Mouse (Mus musculus): ENCODE measurements around the gene Ttll12.

Gene Ttll12

DNA sequence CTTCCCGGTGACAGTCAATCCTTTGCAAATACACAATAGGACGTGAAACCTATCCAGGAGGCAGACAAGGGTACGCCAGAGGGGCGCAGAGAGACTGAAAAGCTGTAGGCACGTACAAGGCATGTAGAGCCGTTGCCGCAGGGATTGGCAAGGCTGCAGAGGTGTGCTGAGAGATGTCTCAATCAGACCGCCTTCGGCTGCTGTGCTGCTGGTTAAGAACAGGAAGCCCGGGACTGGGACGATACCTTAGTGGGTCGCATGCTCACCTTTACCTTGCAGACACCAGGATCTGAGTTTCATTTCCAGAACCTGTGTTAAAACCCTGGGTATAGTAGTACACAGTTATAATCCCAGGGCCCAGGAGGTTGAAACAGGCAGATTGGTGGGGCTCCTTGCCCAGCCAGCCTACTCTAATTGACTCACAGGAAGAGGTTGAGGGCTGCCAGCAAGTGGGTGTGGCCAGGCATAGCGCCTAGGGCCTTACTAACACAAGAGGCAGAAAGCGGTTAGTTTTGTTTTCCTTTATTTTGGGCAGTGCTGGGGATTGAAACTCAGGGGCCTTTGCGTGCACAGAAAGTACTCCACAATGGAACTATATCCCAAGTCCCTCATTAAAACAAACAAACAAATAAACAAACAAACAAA, 32.2 kb downstream of the Ttll12 start:
- peak; percentile 91 for DNase-seq

- DNase-seq: no peak
These were observed 33.9 kb downstream of the Ttll12 start for GRCm38 (mm10) chr15:83560941-83561477.

DNA sequence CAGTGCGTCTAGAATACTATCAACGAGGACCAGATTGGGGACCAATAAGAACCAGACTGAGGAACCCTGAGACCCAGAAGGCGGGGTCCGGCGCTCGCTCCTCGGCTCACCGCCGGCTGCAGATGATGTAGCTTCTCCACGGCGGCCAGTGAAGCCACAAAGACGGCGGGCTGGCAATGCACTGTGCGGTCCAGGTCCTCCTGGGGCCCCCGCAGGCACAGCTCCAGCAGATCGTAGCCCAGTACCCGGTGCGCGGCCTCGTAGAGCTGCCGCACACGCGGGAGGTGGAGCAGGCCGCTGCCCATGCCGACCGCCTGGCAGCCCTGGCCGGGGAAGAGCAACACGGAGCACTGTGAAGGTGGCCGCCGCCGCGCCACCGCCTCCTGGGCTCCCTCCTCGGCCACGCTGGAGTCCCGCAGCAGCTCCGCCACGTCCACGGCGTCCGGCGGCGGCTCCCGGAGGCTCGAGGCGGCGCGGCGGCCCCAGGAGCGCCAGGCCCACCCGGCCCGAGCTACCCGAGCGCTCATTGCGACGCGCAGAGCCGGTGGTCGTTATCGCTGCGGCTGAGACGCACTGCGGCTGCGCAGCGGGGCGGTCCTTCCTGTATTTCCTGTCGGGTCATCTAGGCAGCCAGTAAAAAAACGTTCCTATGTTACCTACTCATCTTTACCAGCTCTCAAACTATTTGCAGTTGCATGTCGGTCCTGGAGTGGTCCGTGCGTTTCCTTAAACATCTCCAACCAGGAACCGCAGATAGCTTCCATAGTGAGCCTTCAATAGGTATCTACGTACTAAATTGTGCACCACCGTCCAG, 39.6 kb downstream of the Ttll12 start:
- DNase-seq: peak; percentile 87

GRCm38 (mm10) chr15:83553831-83554230, 41.1 kb downstream of the Ttll12 start:
- no peak for DNase-seq

- DNase-seq: no peak
These were observed 44.8 kb downstream of the Ttll12 start for GRCm38 (mm10) chr15:83550137-83550536.

DNA sequence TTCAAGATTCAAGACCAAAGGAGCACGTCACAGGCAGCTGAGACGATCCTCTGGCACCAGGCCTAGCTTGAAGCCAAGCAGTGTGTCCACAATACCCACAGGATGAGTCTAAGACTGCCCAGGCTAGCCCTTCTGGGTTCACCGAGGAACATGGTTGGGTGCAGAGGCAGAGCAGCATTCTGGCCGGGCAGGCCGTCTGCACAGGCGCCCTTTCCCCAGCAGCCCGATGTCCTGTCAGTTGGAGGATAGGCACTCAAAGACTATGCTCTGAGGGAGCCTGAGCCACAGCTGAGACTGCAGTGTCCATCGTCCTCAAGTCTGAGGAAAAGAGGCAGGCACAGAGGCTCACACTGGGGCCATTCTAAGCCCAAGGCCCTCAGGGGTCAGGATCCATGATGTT, 47.8 kb downstream of the Ttll12 start:
- DNase-seq: no peak

DNA sequence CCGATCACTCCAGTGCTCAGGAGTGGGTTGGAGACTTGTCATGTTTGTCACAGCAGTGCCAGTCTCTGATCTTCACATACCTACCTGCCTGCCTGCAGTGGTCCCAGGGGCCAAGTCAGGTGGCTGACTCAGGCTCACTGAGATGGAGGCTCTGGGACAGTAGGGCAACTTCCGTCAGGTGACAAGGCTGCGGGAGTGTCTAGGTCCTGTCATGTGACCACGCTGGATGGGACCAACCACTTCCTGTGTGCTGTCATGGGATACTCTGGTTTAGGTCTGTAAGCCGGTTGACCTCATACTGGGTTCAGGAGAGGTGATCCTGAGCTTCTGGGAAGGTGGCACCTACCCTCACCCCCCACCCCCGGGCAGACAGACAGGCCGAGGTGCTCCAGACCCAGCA, 48.9 kb downstream of the Ttll12 start:
- DNase-seq: no peak

DNA sequence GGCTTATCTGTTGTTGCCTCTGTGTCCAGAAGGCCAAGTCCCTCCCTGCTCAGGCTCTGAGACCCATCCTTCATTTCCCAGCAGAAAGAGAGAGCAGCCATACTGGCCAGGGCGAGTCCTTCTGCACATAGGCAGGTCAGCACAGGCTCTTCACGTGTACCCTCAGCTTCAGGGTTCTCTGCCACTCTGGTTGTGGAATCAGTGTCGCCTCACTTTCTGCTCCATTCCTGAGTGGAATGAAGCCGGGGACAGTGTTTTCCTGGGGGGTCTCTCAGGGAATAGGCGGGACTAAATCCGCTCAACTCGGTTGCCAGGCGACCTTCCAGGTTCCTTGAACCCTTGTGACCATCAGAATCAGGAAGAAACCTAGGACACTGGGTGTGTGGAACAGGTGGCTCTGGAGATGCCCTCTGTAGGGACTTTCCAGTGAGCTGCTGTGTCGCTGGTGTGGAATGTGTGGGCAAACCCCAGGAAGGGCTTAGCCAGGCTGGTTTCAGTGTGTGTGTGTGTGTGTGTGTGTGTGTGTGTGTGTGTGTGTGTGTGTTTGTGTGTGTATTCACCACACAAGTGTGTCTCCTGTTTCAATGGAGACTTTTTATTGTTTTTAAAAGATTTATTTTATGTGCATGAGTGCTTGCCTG, 53.2 kb downstream of the Ttll12 start:
- DNase-seq: no peak

GRCm38 (mm10) chr15:83539905-83540304, 55.1 kb downstream of the Ttll12 start:
- peak; percentile 72 for DNase-seq

DNA sequence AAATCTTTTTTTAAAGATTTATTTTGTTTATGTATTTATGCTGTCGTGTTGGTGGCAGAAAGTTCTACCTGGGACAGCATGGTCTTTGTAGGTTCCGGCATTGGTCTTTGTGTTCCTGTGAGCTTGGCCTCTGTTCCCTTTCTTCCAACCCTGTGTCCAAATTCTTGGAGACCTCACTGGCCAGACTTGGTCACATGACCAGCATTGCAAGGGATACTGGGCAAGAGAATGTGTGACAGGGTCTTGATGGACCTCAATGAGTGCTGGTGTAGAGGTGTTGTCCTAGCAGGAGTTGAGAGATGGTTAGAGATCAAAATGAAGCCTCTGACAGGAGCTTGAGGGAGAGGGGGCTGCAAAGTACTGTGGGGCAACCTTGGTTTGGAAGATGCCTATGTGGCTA, 56.1 kb downstream of the Ttll12 start:
- no peak for DNase-seq

GRCm38 (mm10) chr15:83535890-83536231, 59.1 kb downstream of the Ttll12 start:
- DNase-seq: peak; percentile 54

- DNase-seq: no peak
These were observed 59.7 kb downstream of the Ttll12 start for GRCm38 (mm10) chr15:83534960-83535889.

- DNase-seq: no peak
These were observed 62.4 kb downstream of the Ttll12 start for GRCm38 (mm10) chr15:83532606-83533005.

DNA sequence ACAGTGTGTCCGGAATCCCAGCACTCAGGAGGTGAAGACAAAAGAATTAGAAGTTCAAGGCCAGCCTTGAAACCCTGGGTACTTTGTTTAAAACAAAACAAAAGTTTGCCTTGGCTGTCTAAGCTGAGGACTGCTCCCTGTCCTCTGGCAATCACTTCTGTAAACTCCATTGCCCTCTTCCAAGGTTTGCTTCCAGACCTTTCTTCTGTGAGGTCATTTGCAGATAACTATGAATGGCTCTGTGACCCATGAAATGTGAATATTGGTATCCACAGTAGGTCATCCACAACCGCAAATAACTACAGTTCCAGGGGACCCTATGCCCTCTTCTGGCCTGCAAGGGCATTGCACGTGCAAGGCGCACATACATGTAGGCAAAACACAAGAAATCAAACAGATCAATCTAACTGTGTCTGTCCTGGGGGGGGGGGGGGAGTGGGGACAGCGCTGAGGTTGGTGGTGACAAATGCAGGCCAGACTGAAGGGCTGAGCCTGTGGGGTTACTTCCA, 62.9 kb downstream of the Ttll12 start:
- no peak for DNase-seq

- peak; percentile 86 for DNase-seq
These were observed 64.3 kb downstream of the Ttll12 start for GRCm38 (mm10) chr15:83530688-83531087.

DNA sequence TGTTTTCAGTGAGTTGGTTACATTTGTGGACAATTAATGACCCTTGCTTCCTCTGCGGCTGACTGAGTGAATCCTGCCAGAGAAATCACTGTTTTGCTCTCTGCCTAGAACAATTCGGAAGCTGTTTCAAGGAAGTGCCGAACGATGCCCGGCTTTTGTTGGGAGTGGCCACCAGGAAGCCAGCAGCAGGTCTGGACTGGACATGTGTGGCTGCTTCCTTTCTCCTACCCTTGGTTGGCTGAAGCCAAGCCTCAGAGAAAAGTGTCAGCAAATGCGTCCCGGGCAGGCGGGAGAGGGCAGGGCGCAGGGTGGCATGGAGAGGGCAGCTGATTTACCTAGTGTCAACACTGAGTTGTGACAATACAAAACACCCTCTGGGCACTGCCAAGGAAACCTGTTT, 64.7 kb downstream of the Ttll12 start:
- peak; percentile 85 for DNase-seq

- peak; percentile 80 for DNase-seq
These were observed 65.2 kb downstream of the Ttll12 start for GRCm38 (mm10) chr15:83529765-83530164.

GRCm38 (mm10) chr15:83528892-83529291, 66.1 kb downstream of the Ttll12 start:
- peak; percentile 82 for DNase-seq

DNA sequence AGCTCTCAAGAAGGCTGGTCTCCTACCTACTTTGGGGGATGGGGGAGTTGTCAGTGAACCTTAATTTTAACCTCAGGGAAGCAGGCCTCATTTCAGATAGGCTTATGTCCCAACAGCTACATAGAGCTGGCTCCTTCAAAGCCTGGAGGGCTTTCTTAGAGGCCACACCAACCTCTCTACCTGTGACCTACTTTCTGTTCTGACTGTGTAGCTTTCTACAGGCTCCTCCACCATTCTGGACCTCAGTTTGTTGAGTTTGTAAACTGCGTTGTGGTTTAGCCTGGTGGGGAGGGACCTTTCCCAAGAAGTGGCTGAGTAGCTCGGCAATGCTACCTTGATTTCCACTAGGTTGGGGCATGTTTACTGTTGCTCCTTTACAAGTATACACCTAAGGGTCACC, 67.2 kb downstream of the Ttll12 start:
- no peak for DNase-seq

DNA sequence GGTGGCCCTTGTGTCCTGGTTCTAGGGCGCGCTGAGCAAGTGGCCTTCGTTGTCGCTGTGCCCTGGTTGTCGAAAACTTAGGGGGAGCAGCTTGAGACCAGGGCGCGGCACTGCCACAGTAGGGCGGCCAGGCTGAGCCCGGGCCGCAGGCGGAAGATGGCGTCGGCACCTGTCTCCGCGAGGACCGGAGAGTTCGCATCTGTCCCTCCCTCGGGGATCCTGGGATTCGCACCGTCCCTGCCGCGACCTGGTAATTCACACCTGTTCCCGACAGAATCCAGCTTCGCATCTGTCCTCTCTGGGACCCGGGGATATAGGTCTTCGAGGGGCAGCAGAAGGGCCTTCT, 67.9 kb downstream of the Ttll12 start:
- no peak for DNase-seq

GRCm38 (mm10) chr15:83526424-83527091, 68.4 kb downstream of the Ttll12 start, which contains the start of gene Bik:
TSS of gene Bik (plus strand) at chr15:83526862.
- DNase-seq: peak; percentile 71
